Comparison of ENCODE assay signal across 8 mouse cellular contexts in the genomic region with DNA sequence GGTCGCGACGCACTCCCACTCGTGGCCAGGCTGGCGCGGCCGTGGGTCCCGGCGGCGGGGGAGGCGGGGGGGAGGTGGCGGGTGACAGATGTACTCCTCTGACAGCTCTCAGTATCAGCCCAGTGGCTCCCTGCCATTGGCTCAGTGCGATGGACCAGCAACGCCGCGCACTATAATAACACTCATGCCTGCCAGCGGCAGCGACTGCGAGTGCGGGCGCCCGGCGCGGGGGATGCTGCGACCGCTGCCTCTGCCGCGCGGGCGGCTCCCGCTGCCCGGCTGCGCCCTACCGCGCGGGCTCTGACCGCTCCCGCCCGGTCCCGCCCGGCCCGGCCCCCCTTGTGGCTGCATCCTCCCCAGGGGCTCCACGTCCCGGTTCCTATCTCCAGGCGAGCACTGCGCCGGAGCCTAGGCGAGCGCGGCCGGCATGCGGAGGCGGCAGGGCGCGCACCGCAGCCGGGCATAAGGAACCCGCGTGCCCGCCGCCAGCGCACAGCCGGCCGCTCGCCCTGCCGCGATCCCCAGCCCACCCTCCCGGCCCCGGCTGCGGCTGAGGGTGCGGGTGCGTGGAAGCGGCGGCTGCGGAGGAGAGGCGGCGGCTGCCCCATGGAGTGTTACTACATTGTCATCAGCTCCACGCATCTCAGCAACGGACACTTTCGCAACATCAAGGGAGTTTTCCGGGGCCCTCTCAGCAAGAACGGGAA. TPM values are rescaled to one million over a fixed set of nuclear protein-coding genes. Genes with fewer than 3 reads are reported as not detected.
DNase-seq lines count a peak whose midpoint lies in the region; ATAC-seq and TF ChIP-seq lines count a peak whose summit lies in the region.

A gene (plus strand): TSS at position 38 of the 707 bp plus-strand sequence.

- no peaks in the 10 kb centered on the region for H3K9me3 ChIP-seq in E14TG2a.4 (ENCODE audit: low read length)
- H3K9me3 ChIP-seq in ES-E14 (ENCODE audit: control insufficient read depth, insufficient read depth, low read depth, low read length): no peaks in the 10 kb centered on the region
- H3K9me3 ChIP-seq in embryonic facial prominence, embryonic 15.5 days (replicated peaks): no peaks in the 10 kb centered on the region
- no peaks in the 10 kb centered on the region for H3K9me3 ChIP-seq in hindbrain, embryonic 14.5 days (ENCODE audit: control insufficient read depth, low read length)
- H3K9me3 ChIP-seq in limb, embryonic 10.5 days (replicated peaks): no peaks in the 10 kb centered on the region
- H3K9me3 ChIP-seq in neural tube, embryonic 12.5 days: no peaks in the 10 kb centered on the region

- in situ Hi-C loops in ES-E14 (cut with MboI; ENCODE audit: low sequenced_read_pairs in 2 of 2, unreplicated experiment in 2 of 2): no loop called here

- peak within 1 kb of the TSS; percentile 98 for H3K4me2 ChIP-seq in embryonic facial prominence, embryonic 15.5 days (replicated peaks)
- peak within 1 kb of the TSS; percentile 62 for H3K4me2 ChIP-seq in hindbrain, embryonic 14.5 days (replicated peaks)
- H3K4me2 ChIP-seq in neural tube, embryonic 12.5 days (replicated peaks): peak within 1 kb of the TSS; percentile 92

- H3K4me1 ChIP-seq in E14TG2a.4 (replicated peaks; ENCODE audit: low read depth, low read length): peaks cover 12% of the 10 kb centered on the region
- H3K4me1 ChIP-seq in ES-E14 (ENCODE audit: control insufficient read depth in 2 of 2, insufficient read depth in 2 of 2, low read length in 2 of 2, poor library complexity in 1 of 2): no peaks in the 10 kb centered on the region
- peaks cover 12% of the 10 kb centered on the region; the same call in 1 of the 2 replicates for H3K4me1 ChIP-seq in embryonic facial prominence, embryonic 15.5 days
- peaks cover 14% of the 10 kb centered on the region; the same call in 1 of the 2 replicates for H3K4me1 ChIP-seq in hindbrain, embryonic 14.5 days (replicated peaks; ENCODE audit: control insufficient read depth, insufficient read depth, low read length)
- peaks cover 14% of the 10 kb centered on the region for H3K4me1 ChIP-seq in limb, embryonic 10.5 days
- peaks cover 5% of the 10 kb centered on the region; the same call in 1 of the 2 replicates for H3K4me1 ChIP-seq in neural tube, embryonic 12.5 days

- H3K36me3 ChIP-seq in E14TG2a.4 (ENCODE audit: insufficient read depth, low read length) (no peaks in the 10 kb centered on the region), ES-E14 (ENCODE audit: control insufficient read depth, insufficient read depth, low read length, poor library complexity, severe bottlenecking) (no peaks in the 10 kb centered on the region)
- H3K36me3 ChIP-seq in embryonic facial prominence, embryonic 15.5 days: no peaks in the 10 kb centered on the region
- H3K36me3 ChIP-seq in hindbrain, embryonic 14.5 days (replicated peaks; ENCODE audit: control insufficient read depth, insufficient read depth): no peaks in the 10 kb centered on the region
- no peaks in the 10 kb centered on the region for H3K36me3 ChIP-seq in limb, embryonic 10.5 days
- H3K36me3 ChIP-seq in neural tube, embryonic 12.5 days: no peaks in the 10 kb centered on the region

- peak within 1 kb of the TSS; percentile 76 for H3K4me3 ChIP-seq in E14TG2a.4 (replicated peaks; ENCODE audit: low read length)
- peak within 1 kb of the TSS; percentile 52 to 70 for H3K4me3 ChIP-seq in ES-E14 (ENCODE audit: insufficient read depth in 1 of 2, low read depth in 1 of 2, low read length in 2 of 2, poor library complexity in 1 of 2, severe bottlenecking in 1 of 2)
- H3K4me3 ChIP-seq in embryonic facial prominence, embryonic 15.5 days (replicated peaks): peak within 1 kb of the TSS; percentile 58
- peak within 1 kb of the TSS; percentile 88 for H3K4me3 ChIP-seq in hindbrain, embryonic 14.5 days (replicated peaks; ENCODE audit: low read length)
- H3K4me3 ChIP-seq in limb, embryonic 10.5 days: peak within 1 kb of the TSS; percentile 72
- H3K4me3 ChIP-seq in neural tube, embryonic 12.5 days: peak within 1 kb of the TSS; percentile 76

- no peak within 1 kb of the TSS for H3K27ac ChIP-seq in ES-E14 (ENCODE audit: insufficient read depth, low read depth, low read length, poor library complexity, severe bottlenecking)
- no peak within 1 kb of the TSS for H3K27ac ChIP-seq in embryonic facial prominence, embryonic 15.5 days (replicated peaks)
- H3K27ac ChIP-seq in hindbrain, embryonic 14.5 days: peak within 1 kb of the TSS; percentile 96
- peak within 1 kb of the TSS; percentile 75 for H3K27ac ChIP-seq in limb, embryonic 10.5 days
- H3K27ac ChIP-seq in neural tube, embryonic 12.5 days: peak within 1 kb of the TSS; percentile 86

- H3K27me3 ChIP-seq in E14TG2a.4 (ENCODE audit: insufficient read depth, low read length): peaks cover 33% of the 10 kb centered on the region
- H3K27me3 ChIP-seq in embryonic facial prominence, embryonic 15.5 days: peaks cover 34% of the 10 kb centered on the region
- H3K27me3 ChIP-seq in hindbrain, embryonic 14.5 days (ENCODE audit: control insufficient read depth, insufficient read depth, low read length): 0 out of 2 replicates have a peak, but pooled peaks cover 3% of the 10 kb centered on the region
- peaks cover 51% of the 10 kb centered on the region for H3K27me3 ChIP-seq in limb, embryonic 10.5 days (ENCODE audit: low read depth, poor library complexity, severe bottlenecking)
- peaks cover 5% of the 10 kb centered on the region; the same call in 1 of the 2 replicates for H3K27me3 ChIP-seq in neural tube, embryonic 12.5 days (replicated peaks)

- peak; percentile 67; the same call in 1 of the 2 replicates for ATAC-seq in embryonic facial prominence, embryonic 15.5 days (ENCODE audit: insufficient number of reproducible peaks, low FRiP score, low TSS enrichment, low read depth)
- peak; percentile 96 for ATAC-seq in hindbrain, embryonic 14.5 days (ENCODE audit: low FRiP score)
- ATAC-seq in neural tube, embryonic 12.5 days (ENCODE audit: low FRiP score, low read depth): peak; percentile 96

- WGBS in embryonic facial prominence, embryonic 15.5 days: under 1% methylated on average over 79 of the region's 82 CpGs
- under 1% methylated on average over 70 of the region's 82 CpGs for WGBS in hindbrain, embryonic 14.5 days
- WGBS in limb, embryonic 10.5 days: under 1% methylated on average over 62 of the region's 82 CpGs
- 1% methylated on average over 71 of the region's 82 CpGs for WGBS in neural tube, embryonic 12.5 days

- DNase-seq in ES-E14 (ENCODE audit: low read depth, low spot score): no peak
- DNase-seq in hindbrain, embryonic 14.5 days (ENCODE audit: low spot score): peak; percentile 76
- DNase-seq in limb, embryonic 10.5 days (ENCODE audit: low spot score): peak; percentile 46
- DNase-seq in yolk sac, embryonic 10.5 days (ENCODE audit: low spot score): no peak
- no peak for DNase-seq in ovary, postnatal 10 days (ENCODE audit: low spot score)

- TF ChIP-seq CTCF in E14TG2a.4 (conservative IDR thresholded peaks at IDR 0.05; ENCODE audit: low read length): no peak

- H3K9ac ChIP-seq in ES-E14 (ENCODE audit: insufficient read depth, low read depth, low read length, poor library complexity, severe bottlenecking): peak within 1 kb of the TSS; percentile 28; the same call in 1 of the 2 replicates
- peak within 1 kb of the TSS; percentile 21; the same call in 1 of the 2 replicates for H3K9ac ChIP-seq in embryonic facial prominence, embryonic 15.5 days
- peak within 1 kb of the TSS; percentile 92 for H3K9ac ChIP-seq in hindbrain, embryonic 14.5 days
- peak within 1 kb of the TSS; percentile 84 for H3K9ac ChIP-seq in neural tube, embryonic 12.5 days

TF ChIP-seq in ES-E14, 5 proteins besides CTCF, POLR2A, EP300 and RAD21:
- no peak for TF ChIP-seq MAFK (IDR thresholded peaks at IDR 0.05; ENCODE audit: insufficient read depth, low read depth, low read length)
- TF ChIP-seq ZC3H11A (IDR thresholded peaks at IDR 0.05; ENCODE audit: borderline replicate concordance, low read depth, low read length): no peak
- TF ChIP-seq ZNF384 (IDR thresholded peaks at IDR 0.05; ENCODE audit: low read depth, low read length): no peak
- no peak for TF ChIP-seq CHD2 (IDR thresholded peaks at IDR 0.05; ENCODE audit: low read depth, low read length)
- no peak for TF ChIP-seq HCFC1 (IDR thresholded peaks at IDR 0.05; ENCODE audit: borderline replicate concordance, insufficient read depth, low read length)

RNA-seq across cellular contexts. Expression of the gene that starts here (rescaled TPM):
- 0.09 TPM in 1 of 2 replicates, not detected in the other for total RNA-seq in ES-E14 (2012; rRNA removed)
- polyA plus RNA-seq in embryonic facial prominence, embryonic 15.5 days (2015; fragmentation: Nextera tagmentation; extraction: Ambion mirVana): 0.39 TPM in 2 replicates
- polyA plus RNA-seq in hindbrain, embryonic 14.5 days (2014; fragmentation: Nextera tagmentation; extraction: Ambion mirVana): 17.2 and 19.2 TPM in 2 replicates
- polyA plus RNA-seq in limb, embryonic 10.5 days (2016; fragmentation: Nextera tagmentation; extraction: Ambion mirVana): 0.26 and 0.90 TPM in 2 replicates
- polyA plus RNA-seq in neural tube, embryonic 12.5 days (2016; fragmentation: Nextera tagmentation; extraction: Ambion mirVana): 6.3 and 7.3 TPM in 2 replicates

Comparison
In these comparisons a context has a peak if more than half of its experiments do, and no peak if none do; other contexts are left out.
1. Peak in ATAC-seq, H3K4me3 ChIP-seq, H3K9ac ChIP-seq and H3K4me2 ChIP-seq in embryonic facial prominence, embryonic 15.5 days; RNA of the gene not detected or under 1 TPM.
2. Peak in DNase-seq, H3K4me3 ChIP-seq and H3K27ac ChIP-seq in limb, embryonic 10.5 days; RNA of the gene not detected or under 1 TPM.
3. H3K27ac ChIP-seq: peak in hindbrain, embryonic 14.5 days (single experiment) and neural tube, embryonic 12.5 days (single experiment); none in ES-E14 (single experiment) and embryonic facial prominence, embryonic 15.5 days (single experiment).
4. H3K9ac ChIP-seq: peak in every context shown above with its lines; median percentile 92 in hindbrain, embryonic 14.5 days; 84 in neural tube, embryonic 12.5 days; 28 in ES-E14; 21 in embryonic facial prominence, embryonic 15.5 days.
5. Peak in every context shown above with its lines, with median percentiles within 50 percentile points of each other: H3K4me3 ChIP-seq, ATAC-seq and H3K4me2 ChIP-seq.